Mouse (Mus musculus) CH12.LX (cell line): ENCODE data around the gene Filip1l.

ENCODE experiments used
- MAFK ChIP-seq: IDR thresholded peaks from 2 replicates; pipeline ENCODE4 v1.6.1; 2011; ENCODE audit warnings: low read length, improper control_type of control experiment; ENCODE audit not compliant: insufficient replicate concordance
- TBP ChIP-seq: conservative IDR thresholded peaks from 2 replicates; pipeline ENCODE4 v1.6.1; 2011; ENCODE audit warnings: low read depth, low read length, improper control_type of control experiment

GRCm38 (mm10) chr16:57514371-57514770, 161.5 kb downstream of the Filip1l start:
- TF ChIP-seq MAFK (no peak), TBP (no peak)
